Mouse (Mus musculus) urinary bladder, postnatal 14 days (tissue): ENCODE results near the gene Zfp53.
"Not testable (repeated sequence)": the region's sequence is repeated elsewhere in the genome, so short reads cannot be mapped to it uniquely, and the experiment has no call there.

Experiments
- DNase-seq: peaks from one replicate; pipeline ENCODE4 v3.0.0; 2021; ENCODE audit warnings: low spot score

The Zfp53 gene

DNA sequence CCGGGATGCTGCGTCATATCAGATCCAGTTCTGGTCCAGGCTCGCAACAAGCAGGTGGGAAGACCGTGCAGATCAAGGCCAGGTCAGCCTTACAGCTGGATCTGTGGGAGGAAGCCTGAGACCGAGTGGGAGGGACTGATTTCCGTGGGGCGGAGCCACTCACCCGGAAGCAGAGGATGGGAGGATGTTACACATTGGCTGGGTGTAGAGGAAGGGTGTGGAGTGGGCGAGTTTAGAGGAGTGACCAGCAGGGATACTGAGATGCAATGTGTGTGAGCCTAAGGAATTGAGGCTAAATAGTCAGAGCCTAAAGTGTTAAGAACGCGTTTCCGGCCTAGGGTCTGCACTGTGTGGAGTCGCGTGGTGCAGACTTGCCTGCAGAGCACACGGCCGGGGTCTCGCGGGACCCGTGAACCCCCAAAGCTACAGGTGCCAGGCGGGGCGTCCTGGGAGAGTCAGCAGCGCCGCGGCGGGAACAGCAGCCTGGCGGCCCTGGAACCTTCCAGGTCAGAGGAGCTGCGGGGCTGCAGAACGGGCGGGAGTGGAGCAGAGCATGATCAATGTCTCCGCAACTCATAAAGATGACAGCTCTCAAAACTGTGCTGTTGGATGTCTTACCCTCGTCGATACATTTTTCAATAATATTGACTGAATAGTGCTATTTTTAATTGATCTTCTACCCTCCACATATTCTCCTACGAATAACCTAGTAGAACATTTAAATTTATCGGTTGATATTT, at the start of gene Zfp53:
Gene Zfp53 (plus strand): TSS at position 239 of the 740 bp plus-strand sequence.
- DNase-seq: peak; percentile 90

DNA sequence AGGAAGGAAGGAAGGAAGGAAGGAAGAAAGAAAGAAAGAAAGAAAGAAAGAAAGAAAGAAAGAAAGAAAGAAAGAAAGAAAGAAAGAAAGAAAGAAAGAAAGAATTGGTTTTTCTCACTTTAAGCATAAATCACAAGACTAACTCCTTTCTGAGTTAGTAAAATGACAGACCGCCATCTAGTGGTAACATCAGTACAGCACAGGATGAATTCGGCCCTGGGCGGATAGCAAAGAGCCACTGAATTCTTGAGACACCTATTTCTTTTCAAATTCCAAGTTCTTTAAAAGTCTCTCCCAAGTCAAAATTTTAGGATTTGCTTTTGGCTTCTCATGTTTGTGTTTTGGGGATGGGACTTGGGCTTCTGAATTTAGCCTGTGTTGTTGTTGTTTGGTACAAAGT, 39.1 kb upstream of the Zfp53 start:
- DNase-seq: peak; percentile 79

DNA sequence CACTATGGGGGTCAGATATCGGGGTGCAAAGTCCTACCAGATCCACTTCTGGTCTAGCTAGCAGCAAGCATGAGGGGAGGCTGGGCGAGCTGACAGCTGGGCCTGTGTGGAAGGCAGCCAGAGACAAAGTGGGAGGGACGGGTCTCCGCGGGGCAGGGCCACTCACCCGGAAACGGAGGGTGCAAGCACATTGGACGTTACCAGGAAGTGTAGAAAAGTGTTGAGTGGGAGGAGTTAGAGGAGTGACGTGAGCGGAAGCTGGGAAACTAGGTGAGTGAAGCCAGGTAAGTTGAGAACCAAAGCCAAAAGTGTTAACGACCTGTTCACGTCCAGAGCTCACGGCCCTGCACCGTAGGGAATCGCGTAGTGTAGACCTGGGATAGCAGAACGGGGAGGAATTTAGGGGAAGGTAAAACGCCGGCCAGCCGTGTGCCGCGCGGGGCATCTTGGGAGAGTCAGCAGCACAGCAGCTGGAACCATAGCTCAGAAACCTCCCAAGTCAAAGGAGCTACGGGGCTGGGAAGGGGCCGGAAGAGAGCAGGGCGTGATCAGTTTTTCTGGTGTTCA, 38.6 kb upstream of the Zfp53 start, which contains the start of gene Zfp51:
Gene Zfp51 (plus strand): TSS at position 237 of the 567 bp plus-strand sequence.
- DNase-seq: peak; percentile 95

DNA sequence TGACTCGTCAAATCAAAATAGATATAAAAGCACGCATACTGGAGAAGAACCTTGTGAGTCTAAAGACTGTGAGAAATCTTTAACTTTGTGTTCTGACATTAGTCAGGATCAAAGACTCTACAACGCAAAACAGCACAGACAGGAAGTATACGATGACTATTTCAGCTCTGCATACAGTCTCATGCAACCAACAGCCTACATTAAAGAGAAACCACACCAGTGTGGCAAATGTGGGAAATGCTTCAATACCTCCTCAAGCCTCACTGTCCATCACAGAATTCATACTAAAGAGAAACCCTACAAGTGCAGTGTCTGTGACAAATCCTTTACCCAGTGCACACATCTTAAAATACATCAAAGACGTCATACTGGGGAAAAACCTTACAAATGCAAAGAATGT, 25.2 kb upstream of the Zfp53 start:
- DNase-seq: no peak

DNA sequence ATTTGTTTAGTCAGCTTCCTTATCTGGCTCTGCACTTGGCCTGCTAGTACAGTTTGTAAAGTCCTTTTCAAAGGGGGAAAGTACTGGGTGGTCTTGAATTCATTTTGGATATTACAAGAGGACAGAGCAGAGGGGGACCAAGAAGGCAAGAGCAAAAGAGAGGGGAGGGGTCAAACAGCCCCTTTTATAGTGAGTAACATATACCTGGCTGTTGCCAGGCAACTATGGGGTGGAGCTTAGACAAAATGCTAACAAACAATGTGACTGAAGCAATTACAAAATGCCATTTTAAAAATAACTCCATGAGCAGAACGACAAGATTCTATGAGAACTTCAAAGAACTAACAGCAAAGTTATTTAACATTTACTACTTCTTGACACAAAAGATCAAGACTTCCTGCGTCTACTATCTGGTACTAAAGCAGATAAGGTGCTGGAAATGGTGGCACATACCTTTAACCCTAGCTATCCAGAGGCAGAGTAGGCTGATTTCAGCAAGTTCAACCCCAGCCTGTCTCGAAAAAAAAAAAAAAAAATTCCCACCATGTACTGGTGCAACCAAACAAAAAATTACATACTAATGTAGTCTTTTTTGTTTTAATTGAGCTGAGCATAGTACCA, 16.7 kb upstream of the Zfp53 start:
- DNase-seq: no peak

DNA sequence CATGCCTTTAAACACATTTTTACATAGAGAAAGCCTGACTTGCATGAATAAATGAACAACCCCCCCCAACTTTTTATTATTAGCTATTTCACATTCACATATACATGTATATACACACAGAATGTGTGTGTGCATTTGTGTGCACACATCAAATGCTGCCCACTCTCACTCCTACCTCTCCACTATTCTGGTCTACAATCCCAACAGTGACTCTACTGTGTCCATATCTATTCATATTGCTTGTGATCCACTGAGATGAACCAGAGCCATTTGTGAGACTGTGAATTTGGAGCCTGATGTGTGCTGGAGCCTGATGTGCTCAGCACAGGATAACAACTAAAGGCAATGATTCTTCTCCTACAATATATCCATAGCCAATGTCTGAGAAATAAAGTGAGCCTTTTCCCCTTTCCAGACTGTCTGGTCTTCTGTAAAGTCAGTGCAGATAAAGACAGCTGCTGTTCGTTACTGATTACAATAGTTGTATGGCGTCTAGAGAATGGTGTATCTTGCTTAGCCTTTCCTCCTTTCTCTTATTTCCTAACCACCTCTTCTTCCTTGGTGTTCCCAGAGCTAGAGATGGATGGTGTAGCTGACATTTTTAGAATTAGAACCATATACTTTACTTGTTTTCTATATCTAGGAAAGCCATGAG, 16.0 kb upstream of the Zfp53 start:
- no peak for DNase-seq

DNA sequence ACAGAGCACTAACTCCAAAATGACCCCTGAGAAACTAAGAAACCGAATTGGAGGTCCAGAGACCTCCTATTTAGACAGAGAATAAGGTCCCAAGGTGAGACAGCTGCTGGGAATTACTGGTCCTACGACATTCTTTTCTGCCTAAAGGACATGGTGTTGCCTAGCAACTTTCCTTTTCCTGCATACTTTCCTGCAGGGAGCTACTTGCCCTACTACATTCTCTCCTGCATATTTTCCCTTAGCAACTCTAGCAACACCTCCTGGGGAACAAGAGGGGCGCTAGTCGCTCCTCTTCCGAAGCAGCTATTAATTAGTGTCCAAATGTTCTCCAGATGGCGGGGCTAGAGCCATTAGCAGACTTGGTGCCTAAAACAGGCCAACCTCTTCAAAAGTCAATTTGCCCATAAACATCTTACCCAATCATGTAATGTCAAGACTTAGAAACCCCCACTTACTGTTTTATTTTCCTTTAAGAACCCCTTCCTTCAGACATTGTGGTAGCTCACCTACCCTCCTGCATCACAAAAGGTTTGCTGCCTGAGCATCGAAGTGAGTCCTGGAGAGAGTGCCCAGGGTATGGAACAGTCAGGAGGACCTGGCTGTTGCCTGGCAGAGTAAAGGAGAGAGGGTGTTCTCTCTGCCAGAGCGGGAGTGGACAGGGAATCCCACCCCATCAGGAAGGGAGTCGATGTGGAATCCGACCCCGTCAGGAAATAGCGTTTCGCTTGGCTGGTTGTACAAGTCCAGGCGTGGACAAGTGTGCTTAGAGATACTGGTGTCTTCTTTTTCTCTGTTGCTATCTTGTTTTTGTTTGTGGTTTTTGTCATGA, 15.2 kb upstream of the Zfp53 start:
- DNase-seq: no peak

DNA sequence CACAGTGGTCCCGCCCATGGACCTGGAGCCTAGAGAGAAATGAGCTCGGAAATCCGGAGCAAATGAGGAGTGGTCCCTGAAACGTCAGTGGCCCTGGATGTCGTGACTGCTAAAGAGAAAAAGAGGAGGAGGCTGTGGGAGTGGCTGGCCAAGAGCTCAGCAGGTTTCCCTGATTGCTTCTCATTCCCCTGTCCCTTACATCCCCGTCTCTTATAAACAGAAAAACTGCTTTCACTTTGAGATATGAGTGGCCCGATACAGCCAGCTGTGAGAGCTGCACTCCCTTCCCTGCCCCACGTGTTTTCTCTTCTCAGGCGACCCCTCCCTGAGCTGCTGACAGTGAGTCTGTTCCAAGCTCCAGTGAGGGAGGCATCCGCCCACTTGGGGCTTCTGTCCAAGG, 14.1 kb upstream of the Zfp53 start:
- not testable (repeated sequence) for DNase-seq

DNA sequence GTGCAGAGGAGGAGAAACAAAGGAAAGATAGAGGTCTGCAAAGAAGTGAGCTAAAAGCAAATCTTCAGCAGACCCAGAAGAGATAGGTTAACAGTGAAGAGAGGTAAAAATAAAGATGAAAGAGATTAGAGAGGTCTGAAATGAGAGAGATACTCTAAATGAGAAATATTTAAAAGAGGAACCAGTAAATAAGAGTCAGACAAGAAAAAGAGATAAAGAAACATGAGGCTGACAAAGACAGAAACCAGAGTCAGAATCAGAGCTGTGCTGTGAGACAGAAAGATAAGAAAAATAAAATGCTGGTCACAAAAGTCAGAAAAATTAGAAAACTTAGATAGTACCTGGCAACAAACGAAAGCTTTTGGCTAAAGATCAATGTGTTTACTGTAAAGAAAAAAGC, 13.5 kb upstream of the Zfp53 start:
- DNase-seq: not testable (repeated sequence)

DNA sequence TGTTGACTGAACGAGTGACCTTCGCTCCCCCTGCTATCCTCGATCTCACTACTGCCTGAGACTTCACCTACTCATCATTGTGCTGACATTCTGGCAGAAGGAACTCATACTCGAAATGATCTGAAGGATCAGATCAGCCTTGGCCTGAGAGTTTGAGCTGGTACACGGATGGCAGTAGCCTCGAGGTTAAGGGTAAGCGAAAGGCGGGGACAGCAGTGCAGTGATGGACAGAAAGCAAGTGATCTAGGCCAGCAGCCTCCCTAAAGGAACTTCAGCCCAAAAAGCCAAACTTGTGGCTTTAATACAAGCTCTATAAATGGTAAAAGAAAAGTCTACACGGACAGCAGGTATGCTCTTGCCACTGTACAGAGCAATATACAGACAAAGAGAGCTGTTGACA, 12.4 kb upstream of the Zfp53 start:
- not testable (repeated sequence) for DNase-seq

DNA sequence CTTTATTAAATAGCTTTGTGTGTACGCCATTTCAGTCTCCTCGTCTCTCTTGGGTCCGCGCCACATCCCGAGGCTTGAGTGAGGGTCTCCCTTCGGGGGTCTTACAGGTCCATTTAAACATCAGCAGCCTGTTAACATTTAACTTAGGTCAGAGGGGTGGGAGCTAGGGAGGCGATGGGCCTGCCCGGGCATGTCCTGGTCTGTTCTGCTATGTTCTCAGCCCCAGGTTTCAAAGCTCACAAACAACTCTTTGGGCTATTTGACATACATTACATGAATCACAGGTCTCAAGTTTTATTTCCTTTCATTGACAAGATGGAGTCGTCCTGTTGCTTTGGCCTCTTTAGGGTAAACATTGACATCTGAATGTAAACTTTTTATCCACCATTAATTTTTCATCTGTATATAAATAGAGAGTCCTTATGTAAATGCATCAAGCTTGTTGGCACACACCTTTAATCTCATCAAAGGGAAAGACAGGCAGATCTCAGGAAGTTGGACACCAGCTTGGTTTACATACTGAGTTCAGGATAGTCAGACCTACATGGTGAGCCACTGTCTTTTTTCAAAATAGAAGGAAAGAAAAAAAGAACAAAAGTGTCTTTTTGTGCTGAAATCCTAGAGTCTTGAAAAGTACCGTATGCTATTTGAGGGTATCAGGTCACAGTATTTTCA, 10.6 kb upstream of the Zfp53 start:
- DNase-seq: not testable (repeated sequence)

DNA sequence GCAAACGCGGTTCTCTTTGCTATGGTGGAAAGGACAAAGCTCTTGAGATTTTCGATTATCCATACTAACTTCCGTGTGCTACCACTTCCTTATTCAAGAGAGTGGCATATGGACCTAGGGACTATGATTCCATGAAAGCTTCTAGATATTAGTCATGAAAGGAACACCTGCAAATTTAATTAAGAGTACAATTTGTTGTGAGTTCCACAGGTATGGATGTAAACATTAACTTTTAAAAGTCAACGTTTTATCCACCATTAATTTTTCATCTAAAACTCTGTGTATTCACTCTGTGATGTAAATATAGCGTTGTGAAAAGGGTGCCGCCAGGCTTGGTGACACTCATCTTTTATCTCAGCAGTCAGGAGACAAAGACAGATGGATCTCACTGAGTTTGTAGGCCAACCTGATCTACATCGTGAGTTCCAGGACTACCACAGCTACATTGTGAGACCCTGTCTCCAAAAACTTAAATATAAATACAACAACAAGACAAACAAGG, 753 bp downstream of the Zfp53 start:
- no peak for DNase-seq

DNA sequence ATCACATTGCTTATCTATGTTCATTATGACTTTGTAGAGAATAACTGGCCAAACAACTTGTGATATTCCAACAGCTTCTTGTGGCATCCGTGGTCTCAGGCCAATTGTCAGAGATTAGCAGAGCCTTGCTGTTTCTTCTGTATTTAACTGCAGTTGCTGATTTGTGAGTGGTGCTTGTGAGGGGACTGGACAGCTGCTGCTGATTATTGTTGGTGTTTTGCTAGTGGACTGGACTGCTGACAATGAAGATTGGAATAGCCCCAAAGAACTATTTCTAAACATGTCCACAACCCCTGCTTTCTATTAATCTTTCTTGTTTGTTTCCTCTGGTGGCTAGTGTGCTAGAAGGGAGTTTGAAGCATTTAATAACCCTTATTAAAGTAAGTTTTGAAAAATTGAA, 12.6 kb downstream of the Zfp53 start:
- no peak for DNase-seq

DNA sequence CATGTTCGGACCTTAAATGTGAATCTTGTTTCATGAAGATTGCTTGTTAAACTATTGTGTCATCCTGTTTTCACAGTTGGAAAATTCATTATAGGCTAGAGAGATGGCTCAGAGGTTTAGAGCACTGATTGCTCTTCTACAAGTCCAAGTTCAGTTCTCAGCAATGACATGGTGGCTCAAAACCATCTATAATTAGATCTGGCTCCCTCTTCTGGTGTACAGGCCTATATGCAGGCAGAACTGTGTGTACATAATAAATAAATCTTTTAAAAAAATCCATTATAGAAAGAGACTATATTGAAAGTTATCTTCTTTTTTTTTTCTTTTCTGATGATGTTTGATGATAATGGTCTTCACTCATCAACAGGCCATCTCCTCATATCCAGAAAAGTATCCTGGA, 15.7 kb downstream of the Zfp53 start:
- DNase-seq: no peak

DNA sequence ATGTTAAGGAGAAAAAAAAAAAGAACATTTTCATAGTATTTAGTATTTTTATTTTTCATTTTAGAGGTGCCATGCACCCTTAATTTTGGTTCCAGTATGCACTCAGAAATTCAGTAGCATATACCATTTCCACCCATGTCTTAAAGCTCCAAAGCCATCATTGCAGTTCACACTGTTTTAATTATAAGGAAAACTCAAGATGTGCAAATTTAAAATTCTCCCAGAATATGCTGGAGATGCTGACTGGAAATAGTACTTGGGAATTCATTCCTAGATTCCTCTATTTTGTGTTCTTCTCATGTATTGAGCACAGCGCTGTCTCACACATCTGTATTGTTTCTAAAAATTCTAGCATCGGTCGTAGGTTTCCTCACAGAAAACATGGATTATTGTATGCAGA, 17.5 kb downstream of the Zfp53 start:
- no peak for DNase-seq

DNA sequence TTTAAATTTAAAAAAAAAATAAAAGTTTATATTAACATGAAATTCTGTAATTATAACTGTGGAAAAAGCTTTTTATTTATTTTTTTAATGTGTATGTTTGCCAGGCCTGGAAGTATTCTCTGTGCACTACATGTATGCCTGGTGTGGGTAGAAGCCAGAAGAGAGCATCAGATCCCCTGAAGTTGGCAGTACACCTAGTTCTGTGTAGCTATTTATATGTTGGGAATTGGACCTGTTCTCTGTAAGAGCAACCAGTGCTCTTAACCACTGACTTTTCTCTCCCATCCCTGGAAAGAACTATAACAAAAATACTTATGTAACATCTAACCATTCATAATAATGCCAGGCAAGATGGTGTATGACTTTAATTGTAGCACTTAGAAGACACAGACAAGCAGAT, 21.0 kb downstream of the Zfp53 start:
- no peak for DNase-seq

DNA sequence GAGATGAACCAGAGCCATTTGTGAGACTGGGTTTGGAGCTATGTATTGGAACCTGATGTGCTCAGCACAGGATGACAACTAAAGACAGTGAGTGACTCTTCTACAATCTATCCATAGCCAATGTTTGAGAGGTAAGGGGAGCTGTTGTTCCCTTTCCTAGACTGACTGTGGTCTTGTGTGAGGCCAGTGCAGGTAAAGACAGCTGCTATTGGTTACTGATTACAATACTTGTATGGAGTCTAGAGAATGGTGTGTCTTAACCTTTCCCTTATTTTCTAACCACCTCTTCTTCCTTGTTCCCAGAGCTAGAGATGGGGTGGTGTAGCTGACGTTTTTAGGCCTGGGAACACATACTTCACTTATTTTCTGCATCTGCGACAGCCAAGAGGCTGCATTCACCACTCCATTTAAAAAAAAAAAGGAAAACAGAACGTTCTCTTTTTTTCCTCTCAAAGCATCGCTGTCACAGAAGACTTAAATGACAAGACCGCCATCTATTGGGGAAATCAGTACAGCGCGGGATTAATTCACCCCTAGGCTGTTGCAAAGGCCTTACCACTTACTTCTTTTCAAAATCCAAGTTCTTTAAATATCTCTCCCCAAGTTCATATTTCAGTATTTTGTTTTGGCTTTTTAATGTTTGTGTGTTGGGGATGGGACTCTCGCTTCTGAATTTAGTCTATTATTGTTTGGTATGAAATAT, 26.8 kb downstream of the Zfp53 start:
- peak; percentile 60 for DNase-seq

DNA sequence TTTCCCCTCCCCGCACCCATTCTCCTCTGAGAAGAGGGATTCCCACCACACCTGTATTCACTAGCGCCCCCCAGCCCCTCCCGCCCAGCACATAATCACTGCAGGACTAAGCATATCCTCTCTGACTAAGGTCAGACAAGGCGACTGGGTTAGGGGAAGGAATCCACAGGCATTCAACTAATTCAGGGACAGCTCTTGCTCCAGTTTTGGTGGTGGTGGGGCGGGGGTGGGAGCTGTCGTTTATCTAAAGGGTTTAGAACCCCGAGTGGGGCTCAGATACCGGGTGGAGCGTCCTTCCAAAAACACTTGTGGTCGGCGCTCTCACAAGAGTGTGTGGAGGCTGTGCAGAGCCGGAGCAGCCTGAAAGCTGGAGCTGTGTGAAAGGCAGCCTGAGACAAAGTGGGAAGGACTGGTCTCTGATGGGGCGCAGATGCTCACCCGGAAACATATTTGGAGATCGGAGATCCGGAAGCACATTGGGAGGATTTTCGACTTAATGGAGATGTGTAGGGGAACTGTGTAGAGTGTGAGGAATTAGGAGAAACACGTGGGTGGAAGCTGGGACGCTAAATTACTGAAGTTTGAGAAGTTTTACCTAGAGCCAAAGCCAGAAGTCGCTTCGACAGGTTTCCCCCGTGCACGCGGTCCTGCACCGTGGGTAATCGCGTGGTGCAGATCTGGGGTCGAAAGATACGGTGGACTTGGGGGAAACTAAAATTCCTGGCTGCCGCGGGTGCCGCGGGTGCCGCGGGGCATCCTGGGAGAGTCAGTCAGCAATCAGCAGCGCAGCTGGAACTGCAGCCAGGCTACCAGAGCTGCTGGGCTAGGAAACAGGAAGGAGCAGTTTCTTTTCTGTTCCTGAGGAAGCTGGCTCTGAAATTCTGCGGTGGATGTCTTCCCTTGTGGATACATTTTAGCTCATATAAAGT, 27.7 kb downstream of the Zfp53 start:
- DNase-seq: peak; percentile 74

DNA sequence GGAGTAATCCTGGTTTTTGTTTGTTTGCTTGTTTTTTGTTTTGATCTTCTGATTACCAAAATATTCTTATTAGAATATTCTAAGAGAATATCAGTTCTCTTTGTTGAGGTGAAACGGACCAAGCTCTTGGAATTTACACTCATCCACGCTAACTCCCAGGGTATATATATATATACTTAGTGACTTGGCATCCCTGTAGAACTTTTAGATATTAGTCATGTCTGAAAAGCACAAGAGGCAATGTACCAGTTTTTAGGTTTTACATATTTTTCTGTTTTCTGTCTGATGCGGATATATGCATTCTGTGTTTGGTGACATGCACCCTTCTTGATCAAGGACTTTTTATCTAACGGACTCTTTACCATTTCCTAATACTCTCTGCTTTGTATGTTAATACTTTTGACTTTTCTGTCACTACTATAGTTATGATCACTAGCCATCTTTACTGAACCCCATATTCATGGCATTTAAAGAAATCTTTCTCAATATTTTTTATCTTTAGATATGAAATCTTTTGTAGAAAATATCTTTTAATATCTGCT, 28.4 kb downstream of the Zfp53 start:
- DNase-seq: no peak
